Comparison of ENCODE assay signal across 10 mouse cellular contexts in genomic region chr12:55155449-55155783, GRCm38 (mm10). TPM values are rescaled to one million over a fixed set of nuclear protein-coding genes. Genes with fewer than 3 reads are reported as not detected.
A peak's percentile ranks its signal among the peaks of the same experiment; 100 is the strongest.
DNase-seq lines count a peak whose midpoint lies in the region; ATAC-seq and TF ChIP-seq lines count a peak whose summit lies in the region.
"Not testable (repeated sequence)": the region's sequence is repeated elsewhere in the genome, so short reads cannot be mapped to it uniquely, and the experiment has no call there.
"Had no signal": no experiment of that assay in that cellular context is flagged by ENCODE, and none has a peak within 500 bp of the region (broad histone marks: within the 10 kb centered on the region; RNA-seq: fewer than 3 reads in every experiment).

No protein-coding gene starts in this region.

- not testable (repeated sequence) for H3K4me1 ChIP-seq in embryonic facial prominence, embryonic 13.5 days; hindbrain, embryonic 11.5 days (replicated peaks; ENCODE audit: control insufficient read depth, insufficient read depth, low read length); kidney, adult 2 months (ENCODE audit: control insufficient read depth, insufficient read depth, low read length); liver, embryonic 13.5 days (replicated peaks); midbrain, embryonic 10.5 days

- intact Hi-C loops in gastrocnemius, adult 2 months (cut with DNase I): not testable (repeated sequence)

- not testable (repeated sequence) for H3K36me3 ChIP-seq in embryonic facial prominence, embryonic 13.5 days; hindbrain, embryonic 11.5 days (ENCODE audit: control insufficient read depth, insufficient read depth, low read length); kidney, adult 2 months (ENCODE audit: control insufficient read depth, insufficient read depth, low read length); liver, embryonic 13.5 days; midbrain, embryonic 10.5 days

- H3K4me3 ChIP-seq in embryonic facial prominence, embryonic 13.5 days: peak overlapping the region; percentile 33
- peak overlapping the region; percentile 68 for H3K4me3 ChIP-seq in gastrocnemius, adult 2 months
- H3K4me3 ChIP-seq in hindbrain, embryonic 11.5 days (ENCODE audit: low read depth, low read length): not testable (repeated sequence)
- peak overlapping the region; percentile 47; the same call in 1 of the 2 replicates for H3K4me3 ChIP-seq in kidney, adult 2 months (ENCODE audit: insufficient read depth, low read depth, low read length)
- peak overlapping the region; percentile 46 for H3K4me3 ChIP-seq in liver, embryonic 13.5 days (replicated peaks)
- H3K4me3 ChIP-seq in midbrain, embryonic 10.5 days: peak overlapping the region; percentile 44

- not testable (repeated sequence) for H3K4me2 ChIP-seq in embryonic facial prominence, embryonic 13.5 days; hindbrain, embryonic 11.5 days (replicated peaks; ENCODE audit: low read depth, low read length); liver, embryonic 13.5 days

- not testable (repeated sequence) for H3K27ac ChIP-seq in embryonic facial prominence, embryonic 13.5 days; hindbrain, embryonic 11.5 days (ENCODE audit: low read depth, low read length); kidney, adult 2 months (ENCODE audit: insufficient read depth, low read depth, low read length); liver, embryonic 13.5 days; midbrain, embryonic 10.5 days (replicated peaks)
- H3K27ac ChIP-seq in gastrocnemius, adult 2 months: peak overlapping the region; percentile 74

- not testable (repeated sequence) for H3K9ac ChIP-seq in embryonic facial prominence, embryonic 13.5 days; hindbrain, embryonic 11.5 days (ENCODE audit: low read depth, low read length)
- H3K9ac ChIP-seq in liver, embryonic 13.5 days: peak overlapping the region; percentile 53; the same call in 1 of the 2 replicates

- not testable (repeated sequence) for TF ChIP-seq CTCF in gastrocnemius, adult 2 months (IDR thresholded peaks at IDR 0.05); kidney, adult 2 months (conservative IDR thresholded peaks at IDR 0.05; ENCODE audit: insufficient read depth, insufficient read length, low read depth, low read length)

- DNase-seq in gastrocnemius, adult 2 months; hindbrain, embryonic 11.5 days (ENCODE audit: low spot score); kidney, adult 2 months; liver, embryonic 13.5 days; midbrain, embryonic 10.5 days (ENCODE audit: low spot score): not testable (repeated sequence)

- not testable (repeated sequence) for H3K27me3 ChIP-seq in embryonic facial prominence, embryonic 13.5 days; hindbrain, embryonic 11.5 days (ENCODE audit: control insufficient read depth, insufficient read depth, low read length); kidney, adult 2 months (replicated peaks; ENCODE audit: control insufficient read depth, insufficient read depth, low read length); liver, embryonic 13.5 days; midbrain, embryonic 10.5 days (ENCODE audit: low read depth, poor library complexity, severe bottlenecking)

- 0% methylated on average over 13 of the region's 24 CpGs for WGBS in embryonic facial prominence, embryonic 13.5 days
- 0% methylated on average over 8 of the region's 24 CpGs for WGBS in hindbrain, embryonic 11.5 days
- WGBS in kidney, adult 2 months: 0% methylated on average over 12 of the region's 24 CpGs
- under 1% methylated on average over 10 of the region's 24 CpGs for WGBS in liver, embryonic 13.5 days (ENCODE audit: insufficient replicate concordance)
- WGBS in midbrain, embryonic 10.5 days: 0% methylated on average over 12 of the region's 24 CpGs

- H3K9me3 ChIP-seq in embryonic facial prominence, embryonic 13.5 days; hindbrain, embryonic 11.5 days (ENCODE audit: control insufficient read depth, low read length); liver, embryonic 13.5 days (replicated peaks); midbrain, embryonic 10.5 days (replicated peaks): not testable (repeated sequence)

- peak; percentile 48; the same call in 1 of the 2 replicates for ATAC-seq in embryonic facial prominence, embryonic 13.5 days (ENCODE audit: insufficient number of reproducible peaks, insufficient read depth, low FRiP score, low TSS enrichment, low read depth)
- ATAC-seq in hindbrain, embryonic 11.5 days (ENCODE audit: low FRiP score): peak; percentile 48; the same call in 1 of the 2 replicates
- ATAC-seq in liver, embryonic 13.5 days (ENCODE audit: low read depth): peak; percentile 46
- peak; percentile 14; the same call in 1 of the 2 replicates for ATAC-seq in neutrophil, adult 5-6 weeks (ENCODE audit: extremely low read depth, insufficient number of reproducible peaks, low FRiP score, poor library complexity, severe bottlenecking)

- not testable (repeated sequence) for TF ChIP-seq POLR2A in kidney, adult 2 months (IDR thresholded peaks at IDR 0.05; ENCODE audit: low read depth, low read length)

RNA-seq across cellular contexts. Expression of gene Srp54b, which starts 0.5 kb away (rescaled TPM):
- 63.1 and 63.4 TPM in 2 replicates for polyA plus RNA-seq in embryonic facial prominence, embryonic 13.5 days (2015; fragmentation: Nextera tagmentation; extraction: Ambion mirVana)
- 10 to 100 TPM; 32.1 to 37.5 TPM for total RNA-seq in gastrocnemius, adult 2 months (2021)
- 59.1 TPM in 2 replicates for polyA plus RNA-seq in hindbrain, embryonic 11.5 days (2014; fragmentation: Nextera tagmentation; extraction: Ambion mirVana)
- 12.6 and 13.3 TPM in 2 replicates for polyA plus RNA-seq in kidney, adult 2 months (2012; rRNA removed)
- polyA plus RNA-seq in liver, embryonic 13.5 days (2015; fragmentation: Nextera tagmentation; extraction: Ambion mirVana): 35.6 and 39.9 TPM in 2 replicates
- polyA plus RNA-seq in midbrain, embryonic 10.5 days (2016; fragmentation: Nextera tagmentation; extraction: Ambion mirVana): 40.3 and 46.4 TPM in 2 replicates
- total RNA-seq in neutrophil, adult 5-6 weeks (2017): 58.5 and 70.8 TPM in 2 replicates

RNA-seq across cellular contexts. Expression of gene Fam177a, which starts 31.1 kb away (rescaled TPM):
- 24.7 and 27.8 TPM in 2 replicates for polyA plus RNA-seq in embryonic facial prominence, embryonic 13.5 days (2015; fragmentation: Nextera tagmentation; extraction: Ambion mirVana)
- total RNA-seq in gastrocnemius, adult 2 months (2021): 1 to 10 TPM; 3.1 to 8.3 TPM
- 10.3 and 19.9 TPM in 2 replicates for polyA plus RNA-seq in hindbrain, embryonic 11.5 days (2014; fragmentation: Nextera tagmentation; extraction: Ambion mirVana)
- 4.9 and 5.6 TPM in 2 replicates for polyA plus RNA-seq in kidney, adult 2 months (2012; rRNA removed)
- polyA plus RNA-seq in liver, embryonic 13.5 days (2015; fragmentation: Nextera tagmentation; extraction: Ambion mirVana): 12.7 and 13.7 TPM in 2 replicates
- polyA plus RNA-seq in midbrain, embryonic 10.5 days (2016; fragmentation: Nextera tagmentation; extraction: Ambion mirVana): 11.3 and 11.7 TPM in 2 replicates
- total RNA-seq in neutrophil, adult 5-6 weeks (2017): 17.1 and 21.3 TPM in 2 replicates

RNA-seq across cellular contexts. Expression of gene 1700047I17Rik2, which starts 44.0 kb away (rescaled TPM):
- polyA plus RNA-seq in embryonic facial prominence, embryonic 13.5 days (2015; fragmentation: Nextera tagmentation; extraction: Ambion mirVana): 1.5 and 2.6 TPM in 2 replicates
- total RNA-seq in gastrocnemius, adult 2 months (2021): 1 to 10 TPM in 1 of 2 experiments, under 1 TPM in 1; 0.59 to 5.4 TPM
- polyA plus RNA-seq in hindbrain, embryonic 11.5 days (2014; fragmentation: Nextera tagmentation; extraction: Ambion mirVana): 10.9 TPM in 1 of 2 replicates, not detected in the other
- polyA plus RNA-seq in kidney, adult 2 months (2012; rRNA removed): not detected in 2 replicates
- not detected in 2 replicates for polyA plus RNA-seq in liver, embryonic 13.5 days (2015; fragmentation: Nextera tagmentation; extraction: Ambion mirVana)
- polyA plus RNA-seq in midbrain, embryonic 10.5 days (2016; fragmentation: Nextera tagmentation; extraction: Ambion mirVana): 3.1 TPM in 1 of 2 replicates, not detected in the other
- total RNA-seq in neutrophil, adult 5-6 weeks (2017): 7.7 and 15.5 TPM in 2 replicates
- total RNA-seq: CH12.LX had no signal
- polyA plus RNA-seq: kidney, postnatal 0 days; urinary bladder, adult 2 months had no signal
